Mouse (Mus musculus) right cerebral cortex, adult 18-20 months (tissue): ENCODE data around the gene Zfp652.

ENCODE experiments used
- DNase-seq: peaks from one replicate; pipeline ENCODE4 v3.0.0; 2022; ENCODE audit warnings: mixed read lengths

The Zfp652 gene

DNA sequence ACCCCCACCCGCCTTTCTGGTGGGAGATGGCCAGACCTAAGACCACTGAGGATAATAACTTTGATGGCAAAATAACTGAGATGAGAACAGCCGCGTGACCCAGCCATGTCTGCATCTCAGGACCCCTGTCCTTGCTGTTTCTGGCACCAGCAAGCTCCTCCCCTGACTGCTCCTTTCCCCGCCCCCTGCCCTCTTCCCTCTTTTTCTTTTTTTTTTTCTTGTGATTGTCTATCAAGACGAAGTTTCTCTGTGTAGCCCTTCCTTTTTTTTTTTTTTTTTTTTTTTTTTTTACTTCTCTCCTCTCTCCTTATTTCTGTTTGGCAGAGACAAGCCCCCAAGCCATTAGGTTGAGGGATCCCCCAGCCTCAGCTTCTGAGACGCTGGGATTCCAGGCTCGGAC is 98.4 kb downstream of the Zfp652 start:
- no peak for DNase-seq

DNA sequence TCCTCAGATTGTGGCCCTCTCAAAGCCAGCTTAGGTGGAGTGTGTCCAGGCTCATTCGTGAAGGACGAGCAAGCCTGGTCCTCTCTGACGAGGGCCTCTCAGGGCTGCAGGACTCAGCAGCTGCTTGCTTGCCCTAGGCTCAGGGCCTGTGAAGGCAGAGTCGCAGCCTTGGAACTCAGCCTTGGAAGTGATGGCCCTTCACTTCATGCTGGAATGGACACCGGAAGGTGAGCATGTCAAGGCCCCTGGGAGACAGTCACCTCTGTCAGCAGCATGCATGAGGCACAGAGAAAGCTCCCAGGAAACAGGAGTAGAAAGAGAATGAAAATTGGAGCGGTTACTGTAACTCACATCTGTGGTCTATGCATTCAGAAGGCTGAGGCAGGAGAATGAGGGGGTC is 99.3 kb downstream of the Zfp652 start:
- no peak for DNase-seq

DNA sequence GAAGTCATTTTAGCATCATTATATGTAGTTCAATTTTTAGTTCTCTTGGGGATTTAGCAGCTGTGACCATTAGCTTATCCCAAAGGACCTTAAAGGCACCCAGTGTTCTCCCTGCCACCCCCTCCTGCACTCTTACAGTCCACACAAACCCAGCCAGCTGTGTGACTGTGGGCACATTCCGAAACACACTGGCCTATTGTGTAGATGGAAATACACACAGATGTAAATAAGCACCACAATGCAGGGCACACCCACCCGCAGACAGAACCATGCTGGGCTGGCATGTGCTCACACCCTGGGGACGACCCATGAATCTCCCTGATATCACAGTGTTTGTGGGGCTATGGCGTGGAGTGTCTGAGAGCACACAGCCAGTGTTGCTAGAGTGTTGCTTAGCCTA is 99.8 kb downstream of the Zfp652 start:
- no peak for DNase-seq

DNA sequence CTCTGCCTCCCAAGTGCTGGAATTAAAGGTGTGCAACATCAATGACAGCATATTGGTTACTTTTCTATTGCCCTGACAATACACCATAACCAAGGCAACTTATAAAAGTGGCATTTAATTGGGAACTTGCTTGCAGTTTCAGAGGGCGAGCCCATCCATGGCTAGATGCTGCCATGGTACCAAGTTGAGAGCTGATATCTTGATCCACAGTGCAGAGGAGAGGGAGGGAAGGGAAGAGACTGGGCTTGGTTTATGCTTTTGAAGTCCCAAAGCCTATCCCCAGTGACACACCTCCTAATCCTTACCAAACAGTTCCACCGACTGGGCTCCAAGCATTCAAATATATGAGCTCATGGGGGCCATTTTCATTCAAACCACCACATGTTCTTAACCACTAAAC is 101.6 kb downstream of the Zfp652 start:
- DNase-seq, result no peak

DNA sequence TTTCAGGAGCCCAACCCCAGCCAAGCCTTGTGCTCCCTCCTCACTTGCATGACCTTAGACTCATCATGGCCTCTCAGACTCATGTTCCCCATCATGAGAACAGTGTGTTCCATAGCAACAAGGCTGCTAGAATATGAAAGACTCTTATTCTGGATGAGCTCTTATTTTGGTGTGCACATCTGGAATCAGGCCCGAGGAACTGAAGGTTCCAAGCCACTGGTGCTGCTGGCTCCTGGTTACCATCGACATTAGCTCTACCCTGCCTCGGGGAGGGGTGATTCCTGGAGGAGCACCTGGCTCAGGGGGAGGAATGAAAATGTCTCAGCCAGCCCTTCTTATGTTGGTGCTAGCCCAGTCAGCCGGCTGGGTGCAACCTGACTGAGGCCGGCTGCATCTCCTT is 102.4 kb downstream of the Zfp652 start:
- DNase-seq, result no peak

DNA sequence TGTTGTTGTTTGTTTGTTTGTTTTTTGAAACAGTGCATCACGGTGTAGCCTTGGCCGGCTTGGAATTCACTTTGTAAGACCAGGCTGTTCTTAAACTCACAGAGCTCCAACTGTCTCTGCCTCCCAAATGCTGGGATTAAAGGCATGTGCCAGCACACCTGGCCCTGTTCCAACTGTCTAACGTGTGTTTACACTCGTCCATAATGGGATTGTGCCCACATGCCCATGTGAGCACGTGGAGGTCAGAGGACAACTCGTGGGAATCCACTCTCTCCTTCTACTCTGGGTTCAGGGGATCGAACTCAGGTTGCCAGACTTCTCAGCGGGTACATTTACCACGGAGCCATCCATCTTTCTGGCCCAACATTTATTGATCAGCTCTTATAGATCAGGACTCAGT is 102.9 kb downstream of the Zfp652 start:
- no peak for DNase-seq

DNA sequence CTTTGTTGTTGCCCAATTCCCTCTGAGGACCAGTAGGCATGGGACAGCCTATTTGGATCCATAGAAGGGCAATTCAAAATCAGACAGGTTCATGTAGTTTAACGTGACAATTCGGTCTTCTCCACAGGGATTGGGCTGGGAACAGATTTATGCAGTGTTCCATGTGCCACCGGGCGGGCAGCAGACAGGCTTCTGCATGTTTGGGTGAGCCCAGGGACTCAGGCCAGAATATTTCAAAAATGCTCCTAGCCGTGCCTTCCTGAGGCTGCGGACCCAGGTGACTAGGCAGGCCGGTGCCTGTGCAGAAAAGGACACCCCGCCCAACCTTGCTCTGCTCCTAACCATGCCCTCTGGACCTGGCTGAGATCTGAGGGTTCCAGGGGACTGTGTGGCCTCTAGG is 106.7 kb downstream of the Zfp652 start:
- no peak for DNase-seq

DNA sequence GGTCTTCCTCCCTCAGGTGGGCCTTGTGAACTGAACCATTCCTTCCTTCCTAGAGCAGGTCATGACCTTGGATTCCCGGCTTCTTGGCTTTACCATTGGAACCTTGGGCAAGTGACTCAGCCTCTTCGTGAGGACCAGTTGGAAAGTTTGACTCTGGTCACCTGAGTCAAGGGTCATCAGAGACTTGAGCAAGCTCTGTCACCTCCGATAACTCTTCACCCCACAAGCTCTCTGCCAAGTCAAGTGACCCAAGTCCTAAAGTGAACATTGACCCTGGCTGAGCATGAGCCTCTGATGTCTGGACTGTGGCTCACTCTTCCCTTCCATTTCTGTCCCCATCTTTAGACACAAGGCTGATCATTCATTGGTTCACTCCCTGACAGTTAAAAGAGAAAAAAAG is 109.0 kb downstream of the Zfp652 start:
- no peak for DNase-seq

DNA sequence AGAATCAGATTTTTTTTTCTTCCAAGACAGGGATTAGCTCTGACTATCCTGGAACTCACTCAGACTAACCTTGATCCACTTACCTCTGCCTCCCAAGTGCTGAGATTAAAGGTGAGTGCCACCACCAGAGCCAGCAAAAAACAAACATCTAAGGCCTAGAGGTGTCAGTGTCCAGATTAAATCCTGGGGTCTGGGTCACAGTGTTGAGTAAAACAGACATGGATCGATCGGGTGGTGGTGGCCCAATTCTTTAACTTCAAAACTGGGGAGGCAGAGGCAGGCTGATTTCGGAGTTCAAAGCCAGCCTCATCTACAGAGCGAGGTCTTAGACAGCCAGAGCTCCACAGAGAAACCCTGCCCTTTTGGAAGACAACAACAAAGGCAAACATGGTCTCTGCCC is 110.0 kb downstream of the Zfp652 start:
- DNase-seq, result no peak

DNA sequence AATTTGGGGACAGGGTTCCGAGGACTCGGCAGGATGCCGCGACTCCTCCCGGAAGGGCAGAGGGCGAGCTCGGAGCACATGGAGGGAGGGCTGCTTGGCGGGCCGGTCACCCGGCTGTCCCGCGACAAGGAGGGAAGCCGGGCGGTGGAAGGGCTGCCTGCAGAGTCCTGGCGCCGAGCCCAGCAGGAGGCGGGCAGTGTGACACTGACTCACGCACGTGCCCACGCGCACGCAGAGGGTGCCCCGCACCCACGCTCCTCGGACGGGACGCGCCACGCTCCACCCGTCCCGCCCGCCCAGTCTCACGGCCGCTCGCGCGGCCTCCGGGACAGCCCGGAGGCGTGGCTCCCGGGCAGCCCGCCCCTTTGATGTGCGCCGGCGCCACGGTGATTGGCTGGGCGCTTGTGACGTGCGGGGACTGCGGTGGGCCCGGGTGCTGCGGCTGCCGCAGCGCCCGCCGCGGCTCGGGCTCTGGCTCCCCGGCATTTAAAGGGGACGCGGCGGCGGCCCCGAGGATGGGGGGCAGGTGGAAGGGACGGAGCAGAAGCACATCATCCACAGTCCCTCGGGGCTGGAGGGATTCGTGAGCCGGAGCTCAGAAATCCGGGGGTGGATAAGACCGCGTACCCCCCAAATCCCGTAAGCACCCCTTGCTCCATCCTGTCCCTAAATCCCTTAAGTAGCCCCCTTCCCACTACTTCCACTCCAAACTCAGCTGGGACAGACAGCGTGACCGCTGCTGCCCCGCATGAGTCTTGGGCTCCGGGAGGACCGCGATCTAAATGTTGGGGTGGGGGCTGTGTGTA is 111.8 kb downstream of the Zfp652 start, which contains the start of gene Phospho1:
Phospho1 (plus strand) TSS at position 429 of the 806 bp plus-strand sequence.
- peak; percentile 92 for DNase-seq

DNA sequence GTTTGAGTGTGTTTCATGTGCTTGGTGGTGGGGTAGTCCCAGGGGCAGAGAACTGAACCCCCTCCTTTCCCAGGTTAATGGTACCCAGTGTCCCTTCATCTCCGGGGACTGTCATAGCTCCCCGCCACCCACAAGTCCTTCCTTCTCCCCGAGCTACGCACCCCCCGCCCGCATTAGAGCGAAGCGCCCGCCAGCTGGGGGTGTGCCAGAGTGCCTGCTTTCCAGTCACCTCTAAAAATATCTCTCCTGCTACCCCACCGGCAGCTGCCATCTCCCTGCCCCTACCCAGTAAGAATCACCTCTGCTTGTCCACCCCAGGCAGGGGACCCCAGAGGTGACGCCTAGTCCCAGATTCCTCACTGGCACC is 112.4 kb downstream of the Zfp652 start:
- peak; percentile 68 for DNase-seq

DNA sequence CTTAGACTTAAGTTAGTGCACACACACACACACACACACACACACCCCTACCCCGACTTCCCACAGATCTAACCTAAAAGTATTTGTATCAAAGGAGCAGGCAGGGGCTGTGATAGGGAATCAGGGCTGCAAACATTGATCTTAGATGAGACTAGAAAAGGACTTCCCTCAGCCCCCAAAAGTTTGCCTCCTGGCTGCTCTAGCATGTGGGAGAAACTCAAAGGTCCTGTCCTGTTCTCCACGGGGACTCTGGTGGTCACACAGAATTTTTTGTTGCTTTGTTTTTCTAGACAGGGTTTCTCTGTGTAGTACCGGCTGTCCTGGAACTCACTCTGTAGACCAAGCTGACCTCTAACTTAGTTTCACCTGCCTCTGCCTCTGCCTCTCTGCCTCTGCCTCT is 113.2 kb downstream of the Zfp652 start:
- DNase-seq, result no peak

DNA sequence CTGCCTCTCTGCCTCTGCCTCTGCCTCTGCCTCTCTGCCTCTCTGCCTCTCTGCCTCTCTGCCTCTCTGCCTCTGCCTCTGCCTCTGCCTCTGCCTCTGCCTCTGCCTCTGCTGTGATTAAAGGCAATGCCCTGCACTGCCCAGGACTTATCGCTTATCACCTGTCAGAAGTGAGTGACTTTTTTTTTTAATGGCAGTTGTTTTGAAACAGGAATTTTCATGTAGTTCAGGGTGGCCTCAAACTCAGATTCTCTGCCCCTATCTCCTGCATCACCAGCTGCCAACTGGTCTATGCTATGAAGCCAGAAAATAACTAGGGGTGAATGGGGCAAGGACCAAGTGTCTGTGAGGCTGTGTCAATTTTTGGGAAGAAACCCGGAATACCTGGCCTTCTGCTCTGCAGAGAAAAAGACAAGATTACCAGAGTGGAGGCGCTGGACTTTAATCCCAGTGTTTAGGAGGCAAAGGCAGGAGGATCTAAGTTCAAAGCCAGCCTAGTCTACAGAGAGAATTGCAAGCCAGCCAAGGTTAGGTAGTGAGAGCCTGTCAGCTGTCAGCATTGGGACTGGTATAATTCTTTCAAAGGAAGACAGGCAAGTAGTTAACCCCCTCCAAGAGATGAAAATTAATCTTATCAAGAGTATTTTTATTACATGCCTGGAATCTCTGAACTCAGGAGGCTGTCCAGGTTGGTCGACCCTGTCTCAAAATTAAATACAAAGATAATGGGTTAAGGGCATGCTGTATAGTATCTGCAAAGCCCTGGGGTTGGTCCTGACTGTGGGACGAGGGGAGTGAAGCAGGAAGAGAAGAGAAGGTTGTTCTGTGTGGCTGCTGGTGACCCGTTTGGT is 114.1 kb downstream of the Zfp652 start:
- no peak for DNase-seq

DNA sequence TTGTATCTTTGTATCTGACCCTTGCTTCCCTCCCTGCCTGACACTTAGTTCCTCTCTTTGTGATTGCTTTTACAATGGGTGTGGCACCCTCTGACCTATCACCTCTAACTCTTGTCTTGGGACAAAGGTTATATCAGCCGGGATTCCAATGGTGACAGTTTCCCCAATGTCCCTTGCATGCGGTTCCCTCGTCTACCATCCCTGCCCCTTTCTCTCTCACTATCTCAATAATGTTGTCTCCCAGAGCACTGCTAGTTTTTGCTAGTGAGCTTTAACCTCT is 114.6 kb downstream of the Zfp652 start:
- no peak for DNase-seq

DNA sequence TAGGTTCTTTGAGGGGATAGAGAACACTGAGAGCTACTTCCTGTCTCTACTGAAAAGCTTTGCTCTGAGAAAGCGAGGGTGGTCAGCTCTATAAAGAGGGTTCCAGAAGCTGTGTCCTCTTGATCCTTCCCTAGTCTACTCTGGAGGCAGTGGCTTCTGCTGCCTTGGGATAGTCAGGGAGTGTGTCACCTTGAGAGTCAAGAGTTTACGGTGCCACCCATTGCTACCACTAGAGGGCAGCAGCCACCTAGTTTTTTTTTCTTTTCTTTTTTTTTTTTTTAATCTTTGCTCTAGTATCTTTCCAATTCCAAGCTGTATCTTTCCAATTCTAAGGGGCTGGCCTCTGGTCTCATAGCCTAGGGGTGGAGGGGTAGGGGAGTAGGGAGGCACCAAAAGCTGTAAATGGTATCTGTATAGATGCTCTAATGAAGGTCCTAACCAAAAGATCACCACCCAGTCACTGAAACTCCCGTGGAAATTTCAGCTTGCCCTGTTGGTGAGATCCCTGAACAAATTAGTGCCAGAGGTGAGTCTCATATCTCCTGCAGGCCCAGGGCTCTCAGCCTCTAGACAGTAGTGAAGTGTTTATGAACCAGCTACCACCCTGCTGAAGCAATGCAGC is 115.1 kb downstream of the Zfp652 start:
- DNase-seq, result peak; percentile 57

DNA sequence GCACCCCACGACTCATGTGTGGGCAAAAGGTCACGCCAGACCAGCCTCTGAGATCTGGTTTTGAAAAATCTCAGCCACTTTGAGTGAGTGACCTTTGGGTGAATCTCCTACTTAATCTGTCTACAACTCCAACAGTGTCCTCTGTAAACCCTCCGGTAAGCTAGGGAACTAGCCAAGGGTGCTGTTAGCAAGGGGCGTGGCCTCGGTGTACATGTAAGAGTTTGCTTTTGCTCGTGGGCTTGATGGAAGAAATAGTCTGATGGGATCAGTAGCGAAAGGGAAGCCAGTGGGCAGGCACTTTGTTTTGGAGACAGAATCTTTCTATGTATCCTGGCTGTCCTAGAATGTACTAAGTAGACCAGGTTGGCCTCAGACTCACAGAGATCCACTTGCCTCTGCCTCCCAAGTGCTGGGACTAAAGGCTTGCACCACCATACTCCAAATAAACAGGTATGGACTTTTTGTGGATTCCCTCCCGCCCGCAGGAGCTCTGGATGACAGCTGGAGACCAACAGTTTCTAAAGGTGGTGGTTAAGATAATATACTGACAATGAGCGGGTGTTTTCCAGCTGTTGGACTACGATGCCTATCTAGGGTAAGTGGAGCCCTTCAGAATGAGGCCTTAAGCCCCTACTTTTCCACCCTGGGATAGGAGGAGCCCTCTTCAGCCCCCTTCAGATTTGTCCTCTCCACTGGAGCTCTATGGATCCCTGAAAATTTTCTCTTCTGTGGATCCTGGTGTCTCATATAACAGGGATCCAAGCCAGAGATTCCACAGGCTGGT is 115.9 kb downstream of the Zfp652 start:
- no peak for DNase-seq

DNA sequence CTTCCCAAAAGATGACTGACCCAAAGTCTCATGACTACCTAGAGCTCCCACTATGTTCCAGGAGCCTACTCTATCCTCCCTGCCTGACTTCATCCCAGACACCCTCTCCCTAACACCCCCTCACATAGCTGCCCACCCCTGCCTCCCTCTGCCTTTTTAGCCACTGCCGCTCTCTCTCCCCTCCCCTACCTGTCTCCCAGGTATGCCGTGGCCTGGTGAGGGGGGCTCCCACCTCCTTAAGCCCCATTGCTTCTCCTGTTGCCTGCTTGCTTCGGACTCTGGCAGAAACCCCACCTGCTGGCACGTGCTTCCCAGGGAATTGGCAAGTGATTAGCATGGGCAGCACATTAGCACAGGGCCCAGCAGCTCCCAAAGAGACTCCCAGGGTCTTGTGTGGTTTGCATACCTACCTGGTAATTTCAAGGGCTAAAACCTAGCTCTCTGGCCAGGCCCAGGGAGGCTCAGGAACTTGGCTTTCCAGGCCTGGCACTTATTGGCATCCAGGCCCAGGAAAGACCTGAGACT is 117.1 kb downstream of the Zfp652 start:
- DNase-seq, result no peak

DNA sequence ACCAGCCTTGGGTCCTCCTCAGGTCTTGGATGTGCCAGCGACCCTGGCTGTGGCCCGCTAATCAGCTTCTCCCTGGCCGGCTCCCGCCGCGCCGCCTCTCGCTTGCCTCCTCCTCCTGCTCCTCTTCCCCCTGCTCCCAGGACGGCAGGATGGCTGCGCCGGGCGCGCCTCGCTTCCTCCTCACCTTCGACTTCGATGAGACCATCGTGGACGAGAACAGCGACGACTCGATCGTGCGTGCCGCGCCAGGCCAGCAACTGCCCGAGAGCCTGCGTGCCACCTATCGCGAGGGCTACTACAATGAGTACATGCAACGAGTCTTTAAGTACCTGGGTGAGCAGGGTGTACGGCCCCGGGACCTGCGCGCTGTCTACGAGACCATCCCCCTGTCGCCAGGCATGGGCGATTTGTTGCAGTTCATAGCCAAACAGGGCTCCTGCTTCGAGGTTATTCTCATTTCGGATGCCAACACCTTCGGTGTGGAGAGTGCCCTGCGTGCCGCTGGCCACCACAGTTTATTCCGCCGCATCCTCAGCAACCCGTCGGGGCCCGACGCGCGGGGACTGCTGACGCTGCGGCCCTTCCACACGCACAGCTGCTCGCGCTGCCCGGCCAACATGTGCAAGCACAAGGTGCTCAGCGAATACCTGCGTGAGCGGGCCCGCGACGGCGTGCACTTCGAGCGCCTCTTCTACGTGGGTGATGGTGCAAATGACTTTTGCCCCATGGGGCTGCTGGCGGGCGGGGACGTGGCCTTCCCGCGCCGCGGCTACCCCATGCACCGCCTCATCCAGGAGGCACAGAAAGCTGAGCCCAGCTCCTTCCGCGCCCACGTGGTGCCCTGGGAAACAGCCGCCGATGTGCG is 118.2 kb downstream of the Zfp652 start:
- DNase-seq, result no peak

DNA sequence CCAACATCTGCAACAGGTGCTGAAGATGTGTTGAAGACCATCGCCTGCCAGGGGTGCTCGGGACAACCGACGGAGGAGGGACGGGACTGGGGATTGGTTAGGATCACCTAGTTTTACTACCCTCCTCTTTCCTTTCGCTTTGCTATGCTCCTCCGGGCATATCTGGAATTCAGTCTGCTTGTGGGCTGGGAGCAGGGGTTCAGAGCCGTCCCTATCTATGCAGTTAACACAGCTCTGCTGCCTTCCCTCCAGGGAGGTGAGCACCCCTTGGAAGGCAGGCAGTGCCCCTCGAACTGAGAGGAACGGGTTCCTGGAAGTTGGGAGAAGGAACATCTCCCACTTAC is 118.8 kb downstream of the Zfp652 start:
- DNase-seq, result no peak

DNA sequence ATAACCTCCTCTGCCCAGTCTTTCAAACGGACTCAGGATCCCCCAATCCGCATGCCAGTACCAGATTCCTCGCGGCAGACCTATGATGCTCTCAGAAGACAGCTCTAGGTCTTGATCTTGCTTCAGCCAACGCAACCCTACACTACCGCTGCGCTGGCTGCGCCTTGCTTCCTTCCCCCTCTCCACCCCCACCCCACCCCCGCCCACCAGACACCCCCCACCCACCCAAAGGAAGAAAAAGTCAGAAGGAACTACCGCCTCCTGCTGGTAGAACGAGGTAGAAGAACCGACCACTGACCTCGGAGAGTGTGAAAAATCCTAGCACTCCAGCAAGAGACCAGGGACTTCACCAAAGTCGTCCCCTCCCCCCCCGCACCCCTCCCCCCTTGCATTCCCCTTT is 119.2 kb downstream of the Zfp652 start:
- DNase-seq, result no peak

DNA sequence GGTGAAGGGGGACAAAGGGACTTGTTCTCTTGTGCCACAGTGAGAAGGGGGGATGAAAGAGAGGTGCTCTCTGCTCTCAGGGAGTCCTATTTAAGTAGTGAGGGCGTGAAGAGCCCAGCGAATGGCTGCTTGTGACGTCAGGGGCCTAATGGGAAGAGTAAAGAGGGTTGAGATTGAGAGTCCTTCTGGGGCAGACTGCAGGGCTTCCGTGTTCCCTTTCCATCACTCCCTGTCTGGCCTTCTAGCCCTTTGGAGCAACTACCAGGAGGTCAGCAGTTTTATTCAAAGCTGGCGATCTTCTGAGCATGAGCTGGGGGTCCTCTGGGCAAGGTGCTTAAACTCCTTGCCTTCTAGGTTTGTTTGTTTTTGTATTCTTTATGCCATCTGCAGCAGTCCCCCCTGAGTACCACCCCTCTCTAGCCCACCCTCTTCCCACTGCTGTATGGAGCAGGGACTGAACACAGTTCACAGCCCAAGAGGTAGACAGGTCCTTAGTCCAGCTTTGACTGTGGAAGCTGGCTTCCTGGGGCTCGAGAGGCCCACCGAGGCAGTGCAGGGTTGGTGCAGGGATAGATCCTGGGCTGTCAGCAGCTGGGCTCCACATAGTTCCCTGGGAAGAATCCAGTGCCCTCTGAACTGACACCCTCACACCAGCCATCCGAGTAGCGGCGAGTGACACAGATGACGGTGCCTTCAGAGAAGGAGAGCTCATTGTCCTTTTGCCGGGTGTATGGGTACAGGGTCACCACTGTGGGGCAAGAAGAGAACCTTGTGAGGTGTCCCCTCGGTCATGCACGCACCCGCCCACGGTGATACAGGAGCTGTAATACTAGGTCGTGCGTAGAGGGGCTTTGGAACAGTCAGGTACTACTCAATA is 119.9 kb downstream of the Zfp652 start:
- no peak for DNase-seq
